Mouse (Mus musculus): ENCODE measurements around the gene Ethe1. TPM values are rescaled to one million over a fixed set of nuclear protein-coding genes. Genes with fewer than 3 reads are reported as not detected.
A peak's percentile ranks its signal among the peaks of the same experiment; 100 is the strongest.

Ethe1 gene
- polyA plus RNA-seq, 1 experiment from 2014 or later, result 43.7 TPM

- Histone ChIP-seq H3K9ac (ENCODE audit: low read depth, low read length) (no peak overlapping the region), H3K4me2 (ENCODE audit: low read length) (no peak overlapping the region), H3K4me1 (replicated peaks; ENCODE audit: insufficient read depth, low read length) (no peaks in the 10 kb centered on the region), H3K27me3 (ENCODE audit: insufficient read depth, low read length) (no peaks in the 10 kb centered on the region), H3K27ac (no peak overlapping the region), H3K4me3 (replicated peaks; ENCODE audit: low read depth, low read length) (no peak overlapping the region), H3K36me3 (ENCODE audit: insufficient read depth, low read length) (peaks cover 24% of the 10 kb centered on the region), H3K9me3 (replicated peaks; ENCODE audit: low read length) (no peaks in the 10 kb centered on the region)
- no peak for DNase-seq (ENCODE audit: low spot score)
- no peak for ATAC-seq (replicated peaks; ENCODE audit: low FRiP score, low read depth)
- TF ChIP-seq CTCF (IDR thresholded peaks at IDR 0.05; ENCODE audit: low read depth), result no peak
- 64% methylated on average over 4 of the region's 4 CpGs for WGBS
These were observed 16.3 kb upstream of the Ethe1 start for GRCm38 (mm10) chr7:24571071-24571470.

- Histone ChIP-seq H3K36me3 (ENCODE audit: insufficient read depth, low read length) (peaks cover 11% of the 10 kb centered on the region), H3K4me1 (replicated peaks; ENCODE audit: insufficient read depth, low read length) (no peaks in the 10 kb centered on the region), H3K4me3 (replicated peaks; ENCODE audit: low read depth, low read length) (no peak overlapping the region), H3K9ac (ENCODE audit: low read depth, low read length) (no peak overlapping the region), H3K9me3 (replicated peaks; ENCODE audit: low read length) (no peaks in the 10 kb centered on the region), H3K27me3 (ENCODE audit: insufficient read depth, low read length) (no peaks in the 10 kb centered on the region), H3K27ac (no peak overlapping the region), H3K4me2 (ENCODE audit: low read length) (no peak overlapping the region)
- no peak for DNase-seq (ENCODE audit: low spot score)
- peak; percentile 63 for TF ChIP-seq CTCF (IDR thresholded peaks at IDR 0.05; ENCODE audit: low read depth)
- 55% methylated on average over 5 of the region's 5 CpGs for WGBS
- ATAC-seq (replicated peaks; ENCODE audit: low FRiP score, low read depth), result no peak
These were observed 14.9 kb upstream of the Ethe1 start for GRCm38 (mm10) chr7:24572455-24572854.

GRCm38 (mm10) chr7:24574224-24574796, 13.0 kb upstream of the Ethe1 start:
- H3K4me3 ChIP-seq (replicated peaks; ENCODE audit: low read depth, low read length), result no peak overlapping the region
- TF ChIP-seq CTCF (IDR thresholded peaks at IDR 0.05; ENCODE audit: low read depth), result no peak
- ATAC-seq (replicated peaks; ENCODE audit: low FRiP score, low read depth), result peak; percentile 80
- no peaks in the 10 kb centered on the region for H3K27me3 ChIP-seq (ENCODE audit: insufficient read depth, low read length)
- H3K9ac ChIP-seq (ENCODE audit: low read depth, low read length), result no peak overlapping the region
- H3K27ac ChIP-seq, result no peak overlapping the region
- no peaks in the 10 kb centered on the region for H3K4me1 ChIP-seq (replicated peaks; ENCODE audit: insufficient read depth, low read length)
- no peaks in the 10 kb centered on the region for H3K9me3 ChIP-seq (replicated peaks; ENCODE audit: low read length)
- WGBS, result 40% methylated on average over 12 of the region's 12 CpGs
- H3K4me2 ChIP-seq (ENCODE audit: low read length), result no peak overlapping the region
- DNase-seq (ENCODE audit: low spot score), result no peak
- H3K36me3 ChIP-seq (ENCODE audit: insufficient read depth, low read length), result peaks cover 8% of the 10 kb centered on the region; the same call in 1 of the 2 replicates

GRCm38 (mm10) chr7:24577811-24578210, 9.5 kb upstream of the Ethe1 start:
- Histone ChIP-seq H3K9ac (ENCODE audit: low read depth, low read length) (no peak overlapping the region), H3K9me3 (replicated peaks; ENCODE audit: low read length) (no peaks in the 10 kb centered on the region), H3K27me3 (ENCODE audit: insufficient read depth, low read length) (no peaks in the 10 kb centered on the region), H3K4me1 (replicated peaks; ENCODE audit: insufficient read depth, low read length) (no peaks in the 10 kb centered on the region), H3K4me3 (replicated peaks; ENCODE audit: low read depth, low read length) (no peak overlapping the region), H3K27ac (no peak overlapping the region), H3K36me3 (ENCODE audit: insufficient read depth, low read length) (no peaks in the 10 kb centered on the region), H3K4me2 (ENCODE audit: low read length) (no peak overlapping the region)
- no peak for ATAC-seq (replicated peaks; ENCODE audit: low FRiP score, low read depth)
- TF ChIP-seq CTCF (IDR thresholded peaks at IDR 0.05; ENCODE audit: low read depth), result no peak
- 90% methylated on average over 10 of the region's 10 CpGs for WGBS
- no peak for DNase-seq (ENCODE audit: low spot score)

GRCm38 (mm10) chr7:24584876-24585275, 2.5 kb upstream of the Ethe1 start:
- no peaks in the 10 kb centered on the region for H3K36me3 ChIP-seq (ENCODE audit: insufficient read depth, low read length)
- DNase-seq (ENCODE audit: low spot score) (no peak), ATAC-seq (replicated peaks; ENCODE audit: low FRiP score, low read depth) (no peak)
- 0 out of 2 replicates have a peak, but pooled peaks cover 3% of the 10 kb centered on the region for H3K27me3 ChIP-seq (ENCODE audit: insufficient read depth, low read length)
- no peak for TF ChIP-seq CTCF (IDR thresholded peaks at IDR 0.05; ENCODE audit: low read depth)
- H3K9me3 ChIP-seq (replicated peaks; ENCODE audit: low read length), result no peaks in the 10 kb centered on the region
- H3K4me3 ChIP-seq (replicated peaks; ENCODE audit: low read depth, low read length), result no peak overlapping the region
- no peaks in the 10 kb centered on the region for H3K4me1 ChIP-seq (replicated peaks; ENCODE audit: insufficient read depth, low read length)
- no peak overlapping the region for H3K4me2 ChIP-seq (ENCODE audit: low read length)
- WGBS, result 90% methylated on average over 6 of the region's 6 CpGs
- H3K9ac ChIP-seq (ENCODE audit: low read depth, low read length), result no peak overlapping the region
- no peak overlapping the region for H3K27ac ChIP-seq

GRCm38 (mm10) chr7:24585995-24586394, 1.3 kb upstream of the Ethe1 start:
- H3K9me3 ChIP-seq (replicated peaks; ENCODE audit: low read length), result no peaks in the 10 kb centered on the region
- no peak overlapping the region for H3K9ac ChIP-seq (ENCODE audit: low read depth, low read length)
- no peak overlapping the region for H3K4me3 ChIP-seq (replicated peaks; ENCODE audit: low read depth, low read length)
- no peak overlapping the region for H3K27ac ChIP-seq
- H3K27me3 ChIP-seq (ENCODE audit: insufficient read depth, low read length), result 0 out of 2 replicates have a peak, but pooled peaks cover 3% of the 10 kb centered on the region
- no peak overlapping the region for H3K4me2 ChIP-seq (ENCODE audit: low read length)
- WGBS, result 56% methylated on average over 16 of the region's 16 CpGs
- H3K4me1 ChIP-seq (replicated peaks; ENCODE audit: insufficient read depth, low read length), result no peaks in the 10 kb centered on the region
- DNase-seq (ENCODE audit: low spot score) (no peak), ATAC-seq (replicated peaks; ENCODE audit: low FRiP score, low read depth) (no peak)
- H3K36me3 ChIP-seq (ENCODE audit: insufficient read depth, low read length), result no peaks in the 10 kb centered on the region
- no peak for TF ChIP-seq CTCF (IDR thresholded peaks at IDR 0.05; ENCODE audit: low read depth)

- no peak overlapping the region for H3K27ac ChIP-seq
- 20% methylated on average over 8 of the region's 8 CpGs for WGBS
- peak overlapping the region; percentile 41 for H3K4me3 ChIP-seq (replicated peaks; ENCODE audit: low read depth, low read length)
- DNase-seq (ENCODE audit: low spot score) (peak; percentile 70), ATAC-seq (replicated peaks; ENCODE audit: low FRiP score, low read depth) (peak; percentile 60)
- peak overlapping the region; percentile 64; the same call in 1 of the 2 replicates for H3K9ac ChIP-seq (ENCODE audit: low read depth, low read length)
- H3K4me2 ChIP-seq (ENCODE audit: low read length), result peak overlapping the region; percentile 62
- H3K4me1 ChIP-seq (replicated peaks; ENCODE audit: insufficient read depth, low read length), result 0 out of 2 replicates have a peak, but pooled peaks cover 4% of the 10 kb centered on the region
- H3K27me3 ChIP-seq (ENCODE audit: insufficient read depth, low read length), result 0 out of 2 replicates have a peak, but pooled peaks cover 3% of the 10 kb centered on the region
- no peaks in the 10 kb centered on the region for H3K36me3 ChIP-seq (ENCODE audit: insufficient read depth, low read length)
- TF ChIP-seq CTCF (IDR thresholded peaks at IDR 0.05; ENCODE audit: low read depth), result no peak
- no peaks in the 10 kb centered on the region for H3K9me3 ChIP-seq (replicated peaks; ENCODE audit: low read length)
These were observed 515 bp upstream of the Ethe1 start for GRCm38 (mm10) chr7:24586828-24587227.

Data from kidney, postnatal 0 days (tissue).